Mouse (Mus musculus): ENCODE measurements at regions not wholly inside any gene's neighbourhood (a gene's known extent, or its start where the extent isn't known, plus 50 kb on each side); places are given as distances from the start of the nearest gene placed in this dataset.

DNA sequence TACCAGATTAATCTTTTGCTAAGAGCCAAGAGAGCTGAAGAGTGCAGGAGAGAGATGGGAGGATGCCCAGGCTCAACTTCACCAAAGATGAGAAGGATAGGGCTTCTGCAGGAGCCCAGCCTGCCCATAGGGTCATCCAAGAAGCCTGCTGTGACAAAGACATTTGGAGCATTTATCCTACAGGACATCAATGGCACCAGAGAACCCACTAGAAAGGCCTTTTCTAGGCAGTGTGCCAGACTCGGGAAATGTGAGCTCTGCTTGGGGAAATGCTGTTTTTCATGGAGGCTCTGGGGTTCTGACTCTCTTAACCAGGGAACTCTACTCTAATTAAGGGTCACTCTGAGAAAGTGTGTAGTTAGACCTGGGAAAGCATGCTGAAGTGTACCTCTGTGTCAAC is 470.8 kb downstream of the 1190002N15Rik start:
- TF ChIP-seq MYOG (IDR thresholded peaks at IDR 0.05; ENCODE audit: control insufficient read depth in 1 of 3, insufficient read depth in 1 of 3, insufficient read length in 2 of 3, low read depth in 2 of 3) (no peak), CEBPB (IDR thresholded peaks at IDR 0.05; ENCODE audit: insufficient read depth, poor library complexity, severe bottlenecking) (no peak), POLR2A (IDR thresholded peaks at IDR 0.05; ENCODE audit: insufficient read length, low read depth) (no peak), POLR2AphosphoS2 (IDR thresholded peaks at IDR 0.05; ENCODE audit: insufficient read length, low read depth) (no peak)
